8 mouse cellular contexts compared by ENCODE assay signal in the genomic region with DNA sequence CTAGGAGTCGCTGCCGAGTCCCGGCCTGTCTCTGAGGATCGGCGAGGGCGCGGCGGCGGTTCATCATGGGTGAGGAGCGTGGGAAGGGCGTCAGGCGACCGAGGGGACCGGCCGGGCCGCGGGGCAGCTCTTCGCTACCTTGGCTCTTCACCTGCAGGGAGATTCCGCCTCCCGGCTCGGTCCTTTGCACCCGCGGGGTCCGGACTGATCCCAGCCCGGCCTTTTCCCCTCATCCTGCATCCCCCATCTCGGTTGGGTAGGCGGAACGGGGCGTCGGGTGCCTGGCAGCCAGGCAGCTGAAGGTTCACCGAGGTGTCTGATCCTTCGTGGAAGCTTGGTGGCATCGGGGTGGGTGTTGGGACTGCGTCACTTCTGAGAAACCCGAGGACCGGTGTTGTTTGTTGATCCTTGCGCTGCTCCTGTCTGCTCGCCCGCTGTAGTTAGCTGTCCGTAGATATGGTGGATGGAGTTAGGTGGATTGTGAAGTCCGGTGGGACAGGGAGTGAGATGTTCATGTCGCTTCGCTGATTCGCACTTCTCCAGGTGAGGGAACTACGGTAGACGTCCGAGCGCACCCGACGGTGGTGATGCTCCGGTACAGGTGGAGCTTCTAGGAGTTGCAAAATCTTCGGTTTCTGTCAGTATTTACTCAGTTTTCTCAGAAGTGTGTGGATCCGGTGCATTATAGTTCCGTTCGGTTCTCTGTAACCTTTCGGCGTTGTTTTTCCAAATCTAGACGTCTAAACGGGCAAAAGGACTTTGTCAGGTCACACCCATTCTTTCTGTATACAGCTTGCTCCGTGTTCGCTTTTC. TPM values are rescaled to one million over a fixed set of nuclear protein-coding genes. Genes with fewer than 3 reads are reported as not detected.
DNase-seq lines count a peak whose midpoint lies in the region; ATAC-seq and TF ChIP-seq lines count a peak whose summit lies in the region.

No protein-coding gene starts in this region.

- H3K9ac ChIP-seq in forebrain, embryonic 15.5 days (replicated peaks): peak overlapping the region; percentile 93
- peak overlapping the region; percentile 83 for H3K9ac ChIP-seq in liver, embryonic 14.5 days (replicated peaks)
- H3K9ac ChIP-seq in stomach, embryonic 15.5 days: peak overlapping the region; percentile 89

- peak overlapping the region; percentile 83 for H3K4me2 ChIP-seq in forebrain, embryonic 15.5 days (replicated peaks)
- H3K4me2 ChIP-seq in liver, embryonic 14.5 days (ENCODE audit: low read depth): peak overlapping the region; percentile 86
- peak overlapping the region; percentile 66 for H3K4me2 ChIP-seq in stomach, embryonic 15.5 days

- TF ChIP-seq CTCF in lung, adult 2 months (IDR thresholded peaks at IDR 0.05; ENCODE audit: insufficient read depth, low read length): no peak
- no peak for TF ChIP-seq CTCF in bone marrow macrophage, adult 2 months (IDR thresholded peaks at IDR 0.05; ENCODE audit: low read depth, low read length)
- TF ChIP-seq CTCF in liver, embryonic 14.5 days (IDR thresholded peaks at IDR 0.05; ENCODE audit: low read depth): peak; percentile 29; the same call in 1 of the 2 replicates

- H3K27ac ChIP-seq in bone marrow macrophage, adult 2 months (ENCODE audit: insufficient read depth, low read depth, low read length): peak overlapping the region; percentile 54
- H3K27ac ChIP-seq in forebrain, embryonic 15.5 days (replicated peaks): peak overlapping the region; percentile 69
- H3K27ac ChIP-seq in liver, embryonic 14.5 days: no peak overlapping the region; the same call in 1 of the 2 replicates
- H3K27ac ChIP-seq in stomach, embryonic 15.5 days: peak overlapping the region; percentile 77

- no peak for DNase-seq in lung, adult 2 months
- no peak for DNase-seq in lung, adult 18-20 months
- no peak for DNase-seq in liver, embryonic 14.5 days (ENCODE audit: low read depth in 3 of 3, low spot score in 3 of 3)
- DNase-seq in gastrocnemius, postnatal 25 days: no peak
- no peak for DNase-seq in layer of hippocampus, adult 9-11 months

- TF ChIP-seq EP300 in liver, embryonic 14.5 days (IDR thresholded peaks at IDR 0.05; ENCODE audit: low read depth): no peak

- under 1% methylated on average over 55 of the region's 61 CpGs for WGBS in lung, adult 2 months
- 2% methylated on average over 61 of the region's 61 CpGs for WGBS in forebrain, embryonic 15.5 days
- WGBS in liver, embryonic 14.5 days (ENCODE audit: insufficient replicate concordance): 1% methylated on average over 57 of the region's 61 CpGs
- WGBS in stomach, embryonic 15.5 days: under 1% methylated on average over 61 of the region's 61 CpGs

- no peak for TF ChIP-seq POLR2A in lung, adult 2 months (IDR thresholded peaks at IDR 0.05; ENCODE audit: borderline replicate concordance, extremely low read depth, low read depth, low read length)
- TF ChIP-seq POLR2A in bone marrow macrophage, adult 2 months (IDR thresholded peaks at IDR 0.05; ENCODE audit: borderline replicate concordance, low read depth, low read length): no peak

- H3K36me3 ChIP-seq in forebrain, embryonic 15.5 days: peaks cover 7% of the 10 kb centered on the region
- H3K36me3 ChIP-seq in liver, embryonic 14.5 days (replicated peaks; ENCODE audit: control insufficient read depth, insufficient read depth, low read depth): no peaks in the 10 kb centered on the region
- H3K36me3 ChIP-seq in stomach, embryonic 15.5 days: no peaks in the 10 kb centered on the region; the same call in 1 of the 2 replicates

- H3K4me3 ChIP-seq in lung, adult 2 months (replicated peaks; ENCODE audit: extremely low read depth, low read depth, low read length): peak overlapping the region; percentile 89
- H3K4me3 ChIP-seq in bone marrow macrophage, adult 2 months (ENCODE audit: insufficient read depth, low read length): peak overlapping the region; percentile 81
- peak overlapping the region; percentile 97 for H3K4me3 ChIP-seq in forebrain, embryonic 15.5 days
- peak overlapping the region; percentile 80 to 83 for H3K4me3 ChIP-seq in liver, embryonic 14.5 days (ENCODE audit: insufficient read depth in 1 of 2, low read depth in 2 of 2, low read length in 2 of 2)
- peak overlapping the region; percentile 84 for H3K4me3 ChIP-seq in stomach, embryonic 15.5 days (replicated peaks)

- no peaks in the 10 kb centered on the region; the same call in 1 of the 2 replicates for H3K4me1 ChIP-seq in lung, adult 2 months (ENCODE audit: control insufficient read depth, insufficient read depth, low read length)
- peaks cover 6% of the 10 kb centered on the region for H3K4me1 ChIP-seq in bone marrow macrophage, adult 2 months (ENCODE audit: control insufficient read depth, insufficient read depth, low read length)
- H3K4me1 ChIP-seq in forebrain, embryonic 15.5 days: peaks cover 19% of the 10 kb centered on the region
- peaks cover 6 to 8% of the 10 kb centered on the region in 2 experiments for H3K4me1 ChIP-seq in liver, embryonic 14.5 days (replicated peaks; ENCODE audit: control insufficient read depth in 2 of 2, insufficient read depth in 2 of 2, low read length in 1 of 2)
- H3K4me1 ChIP-seq in stomach, embryonic 15.5 days: peaks cover 9% of the 10 kb centered on the region

- H3K27me3 ChIP-seq in forebrain, embryonic 15.5 days: no peaks in the 10 kb centered on the region
- H3K27me3 ChIP-seq in liver, embryonic 14.5 days (ENCODE audit: control insufficient read depth, insufficient read depth, low read length): no peaks in the 10 kb centered on the region
- H3K27me3 ChIP-seq in stomach, embryonic 15.5 days (replicated peaks): no peaks in the 10 kb centered on the region

- ATAC-seq in forebrain, embryonic 15.5 days (replicated peaks): peak; percentile 39
- ATAC-seq in liver, embryonic 14.5 days (ENCODE audit: insufficient read depth): peak; percentile 42
- peak; percentile 15; the same call in 1 of the 2 replicates for ATAC-seq in stomach, embryonic 15.5 days (ENCODE audit: insufficient read depth, low FRiP score, low read depth)

- no peaks in the 10 kb centered on the region for H3K9me3 ChIP-seq in forebrain, embryonic 15.5 days
- no peaks in the 10 kb centered on the region for H3K9me3 ChIP-seq in liver, embryonic 14.5 days (ENCODE audit: control insufficient read depth, low read length)
- no peaks in the 10 kb centered on the region for H3K9me3 ChIP-seq in stomach, embryonic 15.5 days

RNA-seq across cellular contexts. Expression of gene Arl1, which starts 1.0 kb away (rescaled TPM):
- 25.3 and 26.4 TPM in 2 replicates for polyA plus RNA-seq in lung, adult 2 months (2012; rRNA removed)
- polyA plus RNA-seq in bone marrow macrophage, adult 2 months (2012; ENCODE audit: insufficient read depth, insufficient read length, missing spikeins): 82.5 and 82.9 TPM in 2 replicates
- polyA plus RNA-seq in forebrain, embryonic 15.5 days (2015; fragmentation: Nextera tagmentation; extraction: Ambion mirVana): 146 and 150 TPM in 2 replicates
- 16.0 and 23.7 TPM in 2 replicates for polyA plus RNA-seq in liver, embryonic 14.5 days (2012; rRNA removed)
- 57.6 and 59.2 TPM in 2 replicates for polyA plus RNA-seq in liver, embryonic 14.5 days (2014; fragmentation: Nextera tagmentation; extraction: Ambion mirVana)
- polyA plus RNA-seq in stomach, embryonic 15.5 days (2015; fragmentation: Nextera tagmentation; extraction: Ambion mirVana): 201 and 202 TPM in 2 replicates
- 10 to 100 TPM; 73.8 to 76.8 TPM for total RNA-seq in gastrocnemius, postnatal 25 days (2021)

RNA-seq across cellular contexts. Expression of gene Spic, which starts 46.9 kb away (rescaled TPM):
- polyA plus RNA-seq in lung, adult 2 months (2012; rRNA removed): 0.15 and 0.20 TPM in 2 replicates
- polyA plus RNA-seq in bone marrow macrophage, adult 2 months (2012; ENCODE audit: insufficient read depth, insufficient read length, missing spikeins): 8.6 and 11.7 TPM in 2 replicates
- polyA plus RNA-seq in forebrain, embryonic 15.5 days (2015; fragmentation: Nextera tagmentation; extraction: Ambion mirVana): 0.10 TPM in 1 of 2 replicates, not detected in the other
- 2.4 and 3.9 TPM in 2 replicates for polyA plus RNA-seq in liver, embryonic 14.5 days (2012; rRNA removed)
- 8.4 and 8.9 TPM in 2 replicates for polyA plus RNA-seq in liver, embryonic 14.5 days (2014; fragmentation: Nextera tagmentation; extraction: Ambion mirVana)
- polyA plus RNA-seq in stomach, embryonic 15.5 days (2015; fragmentation: Nextera tagmentation; extraction: Ambion mirVana): 1.3 and 2.1 TPM in 2 replicates
- total RNA-seq in gastrocnemius, postnatal 25 days (2021): not detected
